Mouse (Mus musculus) MEL (cell line): ENCODE data around the gene Prtn3.

Experiments
- GATA1 ChIP-seq: IDR thresholded peaks from 2 replicates; pipeline ENCODE4 v1.6.1; 2011; ENCODE audit warnings: low read depth, low read length, improper control_type of control experiment
- MXI1 ChIP-seq: IDR thresholded peaks from 2 replicates; pipeline ENCODE4 v1.6.1; 2011; ENCODE audit warnings: mild to moderate bottlenecking, low read depth, low read length, improper control_type of control experiment
- POLR2A ChIP-seq, 2 experiments: IDR thresholded peaks; 2 replicates each; pipeline ENCODE4 v1.6.1; 2011 to 2012; ENCODE audit warnings: low read length in 2 of 2, mild to moderate bottlenecking in 2 of 2, control low read depth in 1 of 2, improper control_type of control experiment in 1 of 2, low read depth in 1 of 2, moderate library complexity in 1 of 2; ENCODE audit not compliant: control insufficient read depth in 1 of 2, insufficient read depth in 1 of 2, poor library complexity in 1 of 2
- TBP ChIP-seq: IDR thresholded peaks from 2 replicates; pipeline ENCODE4 v1.8.0; 2011; ENCODE audit warnings: low read depth, low read length, improper control_type of control experiment

GRCm38 (mm10) chr10:79852107-79852789 is 22.0 kb upstream of the Prtn3 start:
- TF ChIP-seq MXI1 (no peak), TBP (0 out of 2 replicates have a peak, but pooled peaks have one; percentile 8), GATA1 (no peak), POLR2A (IDR thresholded peaks at IDR 0.05; ENCODE audit: control insufficient read depth in 1 of 2, insufficient read depth in 1 of 2, low read depth in 1 of 2, low read length in 2 of 2, poor library complexity in 1 of 2) (no peak)
